Mouse (Mus musculus): ENCODE measurements at regions not wholly inside any gene's neighbourhood (a gene's known extent, or its start where the extent isn't known, plus 50 kb on each side); places are given as distances from the start of the nearest gene placed in this dataset.
"Not testable (repeated sequence)": the region's sequence is repeated elsewhere in the genome, so short reads cannot be mapped to it uniquely, and the experiment has no call there.

GRCm38 (mm10) chr14:83861736-83862135, 581.6 kb upstream of the Pcdh17 start:
- no peaks in the 10 kb centered on the region for H3K9me3 ChIP-seq (ENCODE audit: control insufficient read depth, low read length)
- no peak for DNase-seq (ENCODE audit: low spot score)
- H3K4me3 ChIP-seq (ENCODE audit: low read depth, low read length) = no peak overlapping the region
- H3K9ac ChIP-seq (ENCODE audit: low read length) = no peak overlapping the region
- 92% methylated on average over 1 of the region's 1 CpGs for WGBS
- no peak overlapping the region for H3K27ac ChIP-seq (ENCODE audit: low read depth, low read length)
- H3K36me3 ChIP-seq (ENCODE audit: control insufficient read depth, insufficient read depth, low read length) = no peaks in the 10 kb centered on the region
- no peaks in the 10 kb centered on the region for H3K27me3 ChIP-seq (ENCODE audit: control insufficient read depth, insufficient read depth, low read length)
- no peaks in the 10 kb centered on the region for H3K4me1 ChIP-seq (replicated peaks; ENCODE audit: control insufficient read depth, insufficient read depth, low read length)
- no peak for ATAC-seq (replicated peaks; ENCODE audit: low FRiP score)
- H3K4me2 ChIP-seq (ENCODE audit: low read depth, low read length, severe bottlenecking) = no peak overlapping the region

GRCm38 (mm10) chr14:83862653-83863052, 580.7 kb upstream of the Pcdh17 start:
- no peak for DNase-seq (ENCODE audit: low spot score)
- WGBS = 96% methylated on average over 2 of the region's 2 CpGs
- Histone ChIP-seq H3K27me3 (ENCODE audit: control insufficient read depth, insufficient read depth, low read length) (no peaks in the 10 kb centered on the region), H3K4me2 (ENCODE audit: low read depth, low read length, severe bottlenecking) (no peak overlapping the region), H3K4me3 (ENCODE audit: low read depth, low read length) (no peak overlapping the region), H3K9ac (ENCODE audit: low read length) (no peak overlapping the region), H3K27ac (ENCODE audit: low read depth, low read length) (no peak overlapping the region), H3K9me3 (ENCODE audit: control insufficient read depth, low read length) (no peaks in the 10 kb centered on the region), H3K4me1 (replicated peaks; ENCODE audit: control insufficient read depth, insufficient read depth, low read length) (no peaks in the 10 kb centered on the region), H3K36me3 (ENCODE audit: control insufficient read depth, insufficient read depth, low read length) (no peaks in the 10 kb centered on the region)
- ATAC-seq (replicated peaks; ENCODE audit: low FRiP score) = no peak

DNA sequence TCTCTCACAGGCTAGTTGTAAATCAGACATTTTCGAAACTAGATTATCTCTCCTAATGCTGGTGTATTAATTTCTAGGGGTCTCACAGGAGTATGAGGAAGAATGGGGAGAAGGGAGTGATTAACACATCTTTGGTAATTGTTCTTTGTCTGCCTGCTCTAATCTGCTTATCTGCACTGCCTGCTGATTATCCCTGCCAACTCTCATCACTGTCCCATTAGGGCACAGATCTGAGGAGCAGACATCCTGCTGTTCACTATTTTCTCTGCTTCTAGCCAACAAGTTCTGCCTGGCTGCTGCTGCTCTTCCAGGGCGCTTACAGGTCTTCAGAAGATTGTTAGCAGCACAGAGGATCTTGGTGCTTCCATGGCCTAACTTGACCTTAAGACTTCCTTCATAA, 557.0 kb upstream of the Pcdh17 start:
- Histone ChIP-seq H3K36me3 (ENCODE audit: control insufficient read depth, insufficient read depth, low read length) (no peaks in the 10 kb centered on the region), H3K9ac (ENCODE audit: low read length) (no peak overlapping the region), H3K9me3 (ENCODE audit: control insufficient read depth, low read length) (no peaks in the 10 kb centered on the region), H3K4me2 (ENCODE audit: low read depth, low read length, severe bottlenecking) (no peak overlapping the region), H3K4me1 (replicated peaks; ENCODE audit: control insufficient read depth, insufficient read depth, low read length) (no peaks in the 10 kb centered on the region), H3K4me3 (ENCODE audit: low read depth, low read length) (no peak overlapping the region), H3K27ac (ENCODE audit: low read depth, low read length) (no peak overlapping the region), H3K27me3 (ENCODE audit: control insufficient read depth, insufficient read depth, low read length) (no peaks in the 10 kb centered on the region)
- WGBS = 26% methylated on average over 2 of the region's 2 CpGs
- DNase-seq (ENCODE audit: low spot score) (no peak), ATAC-seq (replicated peaks; ENCODE audit: low FRiP score) (no peak; the same call in 1 of the 2 replicates)

DNA sequence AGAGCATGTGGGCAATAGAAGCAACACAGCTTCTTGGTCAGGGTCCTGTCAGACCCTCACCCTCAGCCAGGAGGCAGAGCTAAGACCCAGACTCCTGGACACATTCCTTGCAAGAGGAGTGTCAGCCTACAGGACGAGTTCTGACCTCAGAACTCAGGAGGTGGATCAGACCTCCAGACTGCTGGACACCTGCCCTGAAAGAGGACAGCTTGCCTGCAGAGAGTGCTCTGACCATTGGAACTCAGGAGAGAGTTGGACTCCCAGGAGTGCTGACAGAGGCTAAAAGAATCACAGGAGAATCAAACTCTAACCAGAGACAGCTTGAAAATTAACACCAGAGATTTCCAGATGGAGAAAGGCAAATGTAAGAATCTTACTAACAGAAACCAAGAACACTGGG, 542.7 kb upstream of the Pcdh17 start:
- not testable (repeated sequence) for H3K27ac ChIP-seq (ENCODE audit: low read depth, low read length); H3K4me1 ChIP-seq (replicated peaks; ENCODE audit: control insufficient read depth, insufficient read depth, low read length); H3K4me2 ChIP-seq (ENCODE audit: low read depth, low read length, severe bottlenecking); H3K9me3 ChIP-seq (ENCODE audit: control insufficient read depth, low read length); ATAC-seq (replicated peaks; ENCODE audit: low FRiP score); H3K27me3 ChIP-seq (ENCODE audit: control insufficient read depth, insufficient read depth, low read length); H3K36me3 ChIP-seq (ENCODE audit: control insufficient read depth, insufficient read depth, low read length); H3K4me3 ChIP-seq (ENCODE audit: low read depth, low read length); DNase-seq (ENCODE audit: low spot score); H3K9ac ChIP-seq (ENCODE audit: low read length)
- WGBS = 69% methylated on average over 1 of the region's 1 CpGs

DNA sequence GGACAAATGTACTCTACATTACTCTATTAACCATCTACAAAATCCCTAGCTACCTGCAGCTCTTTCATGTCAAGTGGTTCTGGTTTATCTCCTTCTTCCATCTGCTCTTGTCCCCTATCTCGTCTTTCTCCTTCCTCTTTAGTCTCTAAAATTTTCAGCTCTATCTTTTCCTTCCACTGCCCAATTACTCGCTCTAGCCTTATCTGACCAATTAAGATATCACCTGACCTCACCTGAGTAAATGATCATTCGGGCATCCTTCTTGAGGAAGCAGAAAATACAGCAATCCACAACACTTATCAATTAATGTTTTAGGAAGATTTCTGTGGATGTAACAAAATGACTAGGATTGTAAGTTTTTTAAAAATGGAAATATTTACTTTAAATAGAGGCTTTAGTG, 500.3 kb upstream of the Pcdh17 start:
- no peaks in the 10 kb centered on the region for H3K27me3 ChIP-seq (ENCODE audit: control insufficient read depth, insufficient read depth, low read length)
- H3K36me3 ChIP-seq (ENCODE audit: control insufficient read depth, insufficient read depth, low read length) = no peaks in the 10 kb centered on the region
- H3K4me2 ChIP-seq (ENCODE audit: low read depth, low read length, severe bottlenecking) = no peak overlapping the region
- no peak overlapping the region for H3K27ac ChIP-seq (ENCODE audit: low read depth, low read length)
- no peak overlapping the region for H3K9ac ChIP-seq (ENCODE audit: low read length)
- H3K4me3 ChIP-seq (ENCODE audit: low read depth, low read length) = no peak overlapping the region
- DNase-seq (ENCODE audit: low spot score) (no peak), ATAC-seq (replicated peaks; ENCODE audit: low FRiP score) (no peak)
- H3K4me1 ChIP-seq (replicated peaks; ENCODE audit: control insufficient read depth, insufficient read depth, low read length) = no peaks in the 10 kb centered on the region
- H3K9me3 ChIP-seq (ENCODE audit: control insufficient read depth, low read length) = no peaks in the 10 kb centered on the region
- WGBS = 81% methylated on average over 3 of the region's 3 CpGs

GRCm38 (mm10) chr14:83944176-83944575, 499.2 kb upstream of the Pcdh17 start:
- H3K27me3 ChIP-seq (ENCODE audit: control insufficient read depth, insufficient read depth, low read length) = no peaks in the 10 kb centered on the region
- no peak overlapping the region for H3K27ac ChIP-seq (ENCODE audit: low read depth, low read length)
- ATAC-seq (replicated peaks; ENCODE audit: low FRiP score) (peak; percentile 73; the same call in 1 of the 2 replicates), DNase-seq (ENCODE audit: low spot score) (no peak)
- no peak overlapping the region for H3K9ac ChIP-seq (ENCODE audit: low read length)
- 65% methylated on average over 3 of the region's 3 CpGs for WGBS
- no peaks in the 10 kb centered on the region for H3K9me3 ChIP-seq (ENCODE audit: control insufficient read depth, low read length)
- no peak overlapping the region for H3K4me2 ChIP-seq (ENCODE audit: low read depth, low read length, severe bottlenecking)
- H3K36me3 ChIP-seq (ENCODE audit: control insufficient read depth, insufficient read depth, low read length) = no peaks in the 10 kb centered on the region
- H3K4me1 ChIP-seq (replicated peaks; ENCODE audit: control insufficient read depth, insufficient read depth, low read length) = no peaks in the 10 kb centered on the region
- no peak overlapping the region for H3K4me3 ChIP-seq (ENCODE audit: low read depth, low read length)

- no peak for ATAC-seq (replicated peaks; ENCODE audit: low FRiP score)
- no peaks in the 10 kb centered on the region for H3K9me3 ChIP-seq (ENCODE audit: control insufficient read depth, low read length)
- no peaks in the 10 kb centered on the region for H3K36me3 ChIP-seq (ENCODE audit: control insufficient read depth, insufficient read depth, low read length)
- DNase-seq (ENCODE audit: low spot score) = no peak
- 74% methylated on average over 2 of the region's 2 CpGs for WGBS
- H3K9ac ChIP-seq (ENCODE audit: low read length) = no peak overlapping the region
- no peaks in the 10 kb centered on the region for H3K27me3 ChIP-seq (ENCODE audit: control insufficient read depth, insufficient read depth, low read length)
- H3K4me2 ChIP-seq (ENCODE audit: low read depth, low read length, severe bottlenecking) = no peak overlapping the region
- H3K4me1 ChIP-seq (replicated peaks; ENCODE audit: control insufficient read depth, insufficient read depth, low read length) = no peaks in the 10 kb centered on the region
- H3K4me3 ChIP-seq (ENCODE audit: low read depth, low read length) = no peak overlapping the region
- no peak overlapping the region for H3K27ac ChIP-seq (ENCODE audit: low read depth, low read length)
These were observed 493.7 kb upstream of the Pcdh17 start for GRCm38 (mm10) chr14:83949696-83950095.

DNA sequence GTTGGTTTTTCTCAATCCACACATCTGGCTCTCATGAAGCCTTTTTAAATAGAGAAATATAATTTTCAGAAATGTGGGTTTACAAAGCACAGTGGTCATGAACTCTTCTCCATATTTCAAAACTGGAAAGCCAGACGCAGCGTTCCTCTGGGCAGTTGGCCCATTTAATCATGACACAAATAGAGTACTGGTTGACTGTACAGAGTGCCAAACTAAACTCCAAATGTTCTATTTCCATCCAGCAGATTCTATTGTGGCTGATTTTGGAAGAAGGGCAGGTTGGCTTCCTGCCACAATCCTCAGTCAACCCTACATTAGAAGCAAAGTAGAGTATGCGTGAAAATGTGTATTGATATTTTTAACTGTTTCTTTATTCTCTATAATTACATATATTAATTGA, 484.3 kb upstream of the Pcdh17 start:
- Histone ChIP-seq H3K4me2 (ENCODE audit: low read depth, low read length, severe bottlenecking) (no peak overlapping the region), H3K4me1 (replicated peaks; ENCODE audit: control insufficient read depth, insufficient read depth, low read length) (no peaks in the 10 kb centered on the region), H3K27ac (ENCODE audit: low read depth, low read length) (no peak overlapping the region), H3K9ac (ENCODE audit: low read length) (no peak overlapping the region), H3K27me3 (ENCODE audit: control insufficient read depth, insufficient read depth, low read length) (no peaks in the 10 kb centered on the region), H3K36me3 (ENCODE audit: control insufficient read depth, insufficient read depth, low read length) (no peaks in the 10 kb centered on the region), H3K9me3 (ENCODE audit: control insufficient read depth, low read length) (no peaks in the 10 kb centered on the region), H3K4me3 (ENCODE audit: low read depth, low read length) (no peak overlapping the region)
- DNase-seq (ENCODE audit: low spot score) (no peak), ATAC-seq (replicated peaks; ENCODE audit: low FRiP score) (no peak)
- WGBS = 97% methylated on average over 3 of the region's 3 CpGs

DNA sequence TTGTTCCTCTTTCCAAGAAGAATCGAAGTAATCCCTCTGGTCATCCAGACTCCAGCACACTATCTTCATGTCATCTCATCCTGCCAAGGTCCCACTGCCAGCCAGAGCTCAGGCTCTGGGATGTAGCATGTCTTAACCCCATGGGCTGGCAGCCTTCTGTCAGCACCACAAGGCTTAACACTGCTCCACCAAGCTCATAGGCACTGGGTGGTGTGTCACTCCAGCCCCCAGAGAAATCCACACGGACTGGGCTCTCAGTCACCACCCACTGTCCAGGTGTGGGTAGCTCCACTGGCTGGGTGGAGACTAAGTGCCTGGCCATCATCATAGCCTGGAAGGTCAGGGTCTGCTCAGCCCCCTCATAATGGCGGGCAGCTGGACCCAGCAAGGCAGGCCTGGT, 459.8 kb upstream of the Pcdh17 start:
- Histone ChIP-seq H3K36me3 (ENCODE audit: control insufficient read depth, insufficient read depth, low read length) (no peaks in the 10 kb centered on the region), H3K9me3 (ENCODE audit: control insufficient read depth, low read length) (no peaks in the 10 kb centered on the region), H3K4me3 (ENCODE audit: low read depth, low read length) (no peak overlapping the region), H3K4me2 (ENCODE audit: low read depth, low read length, severe bottlenecking) (no peak overlapping the region), H3K4me1 (replicated peaks; ENCODE audit: control insufficient read depth, insufficient read depth, low read length) (no peaks in the 10 kb centered on the region), H3K27ac (ENCODE audit: low read depth, low read length) (no peak overlapping the region), H3K27me3 (ENCODE audit: control insufficient read depth, insufficient read depth, low read length) (no peaks in the 10 kb centered on the region), H3K9ac (ENCODE audit: low read length) (no peak overlapping the region)
- 79% methylated on average over 3 of the region's 3 CpGs for WGBS
- DNase-seq (ENCODE audit: low spot score) = no peak
- ATAC-seq (replicated peaks; ENCODE audit: low FRiP score) = peak; percentile 30; the same call in 1 of the 2 replicates
